Mouse (Mus musculus) cerebellum, adult (tissue): ENCODE data around the gene Cygb.

Experiments used
- ATAC-seq: cut with Nextera tagmentation; 2 replicates; pipeline ENCODE4 v1.9.2; 2017; ENCODE audit warnings: mild to moderate bottlenecking, moderate library complexity, mixed read lengths; ENCODE audit not compliant: insufficient number of reproducible peaks, low FRiP score, low TSS enrichment

Cygb gene

DNA sequence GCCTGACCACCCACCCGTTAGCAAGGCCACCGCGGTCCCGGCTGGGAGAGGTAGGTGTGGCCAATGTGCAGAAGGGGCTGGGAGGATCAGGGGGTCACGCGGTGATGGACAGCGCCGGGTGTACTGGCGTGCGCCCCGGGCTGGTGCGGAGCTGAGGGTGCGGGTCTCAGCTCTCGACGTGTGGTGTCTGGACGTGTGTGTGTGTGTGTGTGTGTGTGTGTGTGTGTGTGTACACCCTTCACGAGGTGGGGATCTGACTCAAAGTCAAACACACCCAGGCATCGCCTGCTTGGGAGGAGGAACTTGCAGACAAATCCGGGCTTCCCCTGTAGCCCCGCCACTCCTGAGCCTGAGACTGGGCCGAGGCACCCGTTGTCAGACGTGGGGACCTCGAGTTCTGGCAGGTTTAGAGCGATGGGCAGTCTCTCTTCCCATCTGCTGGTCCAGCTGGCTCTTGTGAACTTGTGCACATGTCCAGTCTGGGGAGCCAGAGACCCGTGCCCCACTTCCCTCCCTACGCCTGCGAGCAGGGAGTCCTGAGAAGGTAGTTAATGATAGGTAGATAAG lies at the start of gene Cygb:
TSS of gene Cygb (minus strand) at position 59 of the 567 bp plus-strand sequence.
- no peak for ATAC-seq

GRCm38 (mm10) chr11:116701377-116701841 lies 47.3 kb upstream of the Cygb start:
- no peak for ATAC-seq

DNA sequence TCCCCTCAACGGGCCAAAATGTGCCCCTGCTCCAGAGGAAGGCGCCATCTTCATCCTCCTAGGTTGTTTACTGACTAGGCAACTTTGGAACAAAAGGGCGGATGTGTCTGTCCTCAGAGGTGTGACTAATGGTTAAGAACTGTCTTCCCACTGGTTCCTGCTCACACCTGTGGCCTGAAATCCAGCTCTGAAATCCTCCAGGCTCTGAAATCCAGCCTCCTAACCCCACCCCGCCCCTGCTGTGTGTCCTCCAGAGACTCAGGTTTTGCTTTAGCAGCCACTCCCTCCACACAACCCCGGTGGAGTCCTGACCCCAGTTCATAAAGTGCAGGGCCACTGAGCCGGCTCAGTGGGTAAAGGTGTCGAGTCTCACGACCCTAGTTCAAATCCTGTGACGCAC lies 43.4 kb upstream of the Cygb start:
- no peak for ATAC-seq

DNA sequence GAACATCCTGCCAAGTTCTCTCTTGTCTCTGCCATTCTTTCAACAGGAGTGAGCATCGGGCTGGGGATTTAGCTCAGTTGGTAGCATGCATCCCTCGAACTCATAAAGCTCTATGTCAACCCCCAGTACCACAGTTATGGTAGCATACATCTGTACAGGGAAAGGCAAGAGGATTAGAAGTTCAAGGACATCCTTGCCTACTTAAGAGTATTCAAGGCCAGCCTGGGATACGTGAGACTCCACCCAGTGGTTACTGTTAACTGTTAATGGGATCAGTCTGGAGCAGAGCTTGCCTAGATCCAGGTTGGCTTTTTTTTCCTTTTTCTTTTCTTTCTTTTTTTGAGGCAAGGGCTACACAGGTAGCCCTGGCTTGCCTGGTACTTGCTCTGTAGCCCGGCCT lies 42.3 kb upstream of the Cygb start:
- ATAC-seq = no peak

GRCm38 (mm10) chr11:116695194-116695880 lies 41.2 kb upstream of the Cygb start:
- no peak for ATAC-seq

DNA sequence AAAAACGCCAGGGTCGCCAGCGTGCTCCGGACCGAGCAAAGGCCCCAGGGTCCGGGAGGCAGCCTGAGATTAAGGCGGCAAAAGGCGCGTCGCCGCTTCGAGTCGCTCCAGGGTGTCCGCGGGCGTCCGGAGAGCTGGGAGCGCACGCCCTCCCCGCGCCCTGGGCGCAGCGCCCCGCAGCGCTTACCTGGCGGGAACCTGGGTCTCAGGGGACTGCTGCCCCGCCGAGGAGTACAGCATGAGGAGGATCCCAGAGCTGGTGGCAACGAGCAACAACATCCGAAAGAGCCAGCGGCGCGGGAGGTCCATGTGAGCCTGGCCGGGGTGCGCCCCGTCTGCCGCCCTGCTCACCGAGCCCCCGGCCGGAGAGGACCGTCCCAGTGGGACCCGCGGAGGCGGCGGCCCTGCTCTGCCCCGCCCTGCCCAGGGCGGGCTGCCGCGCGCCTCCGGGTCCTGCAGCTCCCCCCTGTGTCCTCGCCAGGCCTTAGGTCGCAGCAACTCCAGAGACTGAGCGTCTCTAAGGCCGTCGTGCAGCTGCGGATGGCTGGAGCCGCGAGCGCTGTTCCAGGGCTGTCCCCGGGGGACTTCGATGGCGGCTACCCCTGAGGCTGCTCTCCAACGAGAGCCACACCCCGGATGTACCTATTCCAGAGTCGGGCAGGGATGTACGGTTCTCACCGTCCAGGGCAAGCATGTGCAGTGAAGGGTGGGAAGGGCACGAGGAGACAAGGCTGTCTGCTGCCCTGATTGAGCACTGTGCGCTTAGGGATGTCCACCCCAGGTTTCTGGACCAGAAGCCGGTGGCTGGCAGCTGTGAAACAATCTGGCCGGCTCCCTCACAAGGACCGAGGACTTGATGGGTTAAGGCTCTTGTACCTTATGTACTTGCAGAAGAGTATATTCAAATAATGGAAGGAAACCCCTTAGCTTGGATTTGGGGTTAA lies 40.4 kb upstream of the Cygb start:
- ATAC-seq = no peak

DNA sequence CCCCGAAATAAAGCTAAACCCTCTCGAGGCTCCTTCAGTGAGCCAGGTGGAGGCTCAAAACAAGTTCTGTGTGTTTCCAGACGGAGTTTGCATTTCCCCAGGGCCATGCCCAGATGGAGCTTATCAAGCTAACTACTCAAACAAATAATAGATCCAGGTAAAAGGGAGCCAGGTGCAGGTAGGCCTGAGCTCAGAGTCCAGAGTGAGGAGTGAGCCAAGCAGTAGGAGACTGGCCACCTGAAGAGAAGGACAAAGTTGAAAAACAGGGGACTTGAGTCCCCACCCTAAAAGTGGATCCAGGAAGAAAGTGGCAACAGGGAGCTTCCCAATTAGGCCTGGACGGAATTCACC lies 39.8 kb upstream of the Cygb start:
- no peak for ATAC-seq

GRCm38 (mm10) chr11:116690701-116691575 lies 36.8 kb upstream of the Cygb start:
- no peak for ATAC-seq

DNA sequence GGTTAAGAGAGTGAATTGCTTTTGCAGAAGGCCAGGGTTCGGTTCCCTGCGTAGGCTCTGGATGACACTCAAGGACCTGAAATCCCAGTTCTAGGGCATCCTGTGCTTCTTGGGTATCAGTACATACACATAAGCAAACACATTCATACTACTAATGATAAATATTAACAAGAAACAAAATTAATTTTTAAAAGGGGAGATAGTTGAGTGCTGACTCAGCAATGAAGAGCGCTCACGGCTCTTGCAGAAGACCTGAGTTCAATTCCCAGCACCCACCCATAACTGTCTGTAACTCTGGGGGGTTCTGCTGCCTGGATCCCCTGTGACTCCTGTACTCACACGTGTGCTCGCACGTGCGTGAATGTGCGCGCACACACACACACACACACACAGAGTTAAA lies 35.5 kb upstream of the Cygb start:
- ATAC-seq = no peak

GRCm38 (mm10) chr11:116687897-116688296 lies 33.8 kb upstream of the Cygb start:
- no peak for ATAC-seq

- ATAC-seq = no peak
Observed at GRCm38 (mm10) chr11:116685729-116686128, 31.6 kb upstream of the Cygb start.

DNA sequence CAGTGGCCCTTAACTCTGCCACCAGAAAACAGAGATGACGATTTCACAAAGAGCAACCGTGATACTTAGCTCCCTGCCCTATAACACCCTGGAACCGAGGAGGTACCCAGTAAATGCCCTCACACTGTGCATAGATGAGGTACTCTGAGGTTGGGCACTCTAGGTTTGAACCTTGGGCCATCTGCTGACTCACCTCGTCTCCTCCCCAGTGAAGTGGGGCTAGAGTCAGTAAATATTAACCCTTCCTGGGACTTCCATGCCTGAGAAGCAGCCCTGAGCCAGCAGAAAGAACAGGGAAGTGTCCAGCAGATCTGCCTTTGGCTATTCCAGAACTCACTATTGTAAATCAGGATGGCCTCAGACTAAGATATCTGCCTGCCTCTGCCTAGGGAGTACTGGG lies 29.7 kb upstream of the Cygb start:
- ATAC-seq = no peak

- ATAC-seq = no peak
Observed at GRCm38 (mm10) chr11:116682501-116683144, 28.5 kb upstream of the Cygb start.

- no peak for ATAC-seq
Observed at GRCm38 (mm10) chr11:116681147-116681546, 27.0 kb upstream of the Cygb start.

- no peak for ATAC-seq
Observed at GRCm38 (mm10) chr11:116680321-116681091, 26.4 kb upstream of the Cygb start.

DNA sequence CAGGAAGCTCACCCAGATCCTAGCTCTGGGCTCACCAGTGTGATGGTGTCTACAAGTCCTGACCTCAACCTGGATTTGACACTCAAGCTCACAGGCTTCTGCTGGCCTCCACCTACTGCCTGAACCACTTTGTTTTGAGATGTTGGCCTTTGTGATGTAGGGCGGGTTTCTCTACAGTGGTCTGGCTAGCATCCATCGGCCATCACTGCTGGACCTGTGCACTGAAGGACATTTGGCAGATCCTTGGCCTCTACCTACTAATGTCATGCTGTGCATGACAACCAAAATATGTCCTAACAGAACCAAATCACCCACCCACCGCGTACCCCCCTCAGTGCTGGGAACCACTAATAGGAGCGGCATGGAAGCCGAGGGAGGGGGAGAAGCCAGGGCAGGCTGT lies 25.0 kb upstream of the Cygb start:
- ATAC-seq = no peak

DNA sequence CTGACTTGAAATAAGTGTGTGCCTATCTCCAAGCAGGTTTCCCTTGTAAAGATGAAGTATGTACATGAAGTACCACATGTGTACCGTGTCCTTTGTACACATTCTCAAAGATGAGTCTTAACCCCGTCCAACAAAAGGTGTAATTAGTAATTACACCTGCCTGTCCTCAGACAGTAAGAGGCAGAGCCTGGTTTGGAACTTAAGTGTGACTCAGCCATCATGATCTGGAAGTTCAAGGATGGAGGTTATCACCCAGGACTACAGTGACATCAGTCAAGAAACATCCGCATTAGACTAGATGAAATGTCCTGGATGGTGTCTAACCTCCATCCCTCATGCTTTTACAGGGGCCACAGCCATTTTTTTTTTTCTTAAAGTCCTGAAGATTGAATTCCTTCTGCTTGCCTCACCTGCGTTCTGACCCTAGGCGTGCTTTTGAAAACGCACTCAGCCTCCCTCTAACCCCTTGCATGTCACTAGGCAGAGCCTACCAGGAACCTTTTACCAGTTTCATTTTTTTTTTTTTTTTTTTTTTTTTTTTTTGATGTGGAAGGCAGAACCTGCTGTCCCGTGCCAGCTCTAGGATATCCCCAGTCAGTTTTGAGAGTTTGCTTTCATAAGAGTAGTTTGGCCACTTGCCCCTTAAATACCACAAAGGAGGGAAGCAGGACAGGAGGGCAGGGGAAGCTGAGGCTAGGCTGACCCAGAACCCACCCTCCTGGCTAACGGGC lies 23.8 kb upstream of the Cygb start:
- no peak for ATAC-seq

- no peak for ATAC-seq
Observed at GRCm38 (mm10) chr11:116676175-116676976, 22.3 kb upstream of the Cygb start.
